Mouse (Mus musculus): ENCODE results near the gene Pou5f2. TPM values are rescaled to one million over a fixed set of nuclear protein-coding genes. Genes with fewer than 3 reads are reported as not detected.

The Pou5f2 gene
- 0.51 and 1.1 TPM in 2 replicates for polyA plus RNA-seq (2015; fragmentation: Nextera tagmentation; extraction: Ambion mirVana)

- 49% methylated on average over 15 of the region's 15 CpGs for WGBS
- ATAC-seq (ENCODE audit: extremely low read depth, insufficient number of reproducible peaks, low FRiP score, low TSS enrichment), result no peak
- H3K4me3 ChIP-seq, result no peak within 1 kb of the TSS
Measured at GRCm38 (mm10) chr13:78024683-78025294, at the start of gene Pou5f2. TSS of gene Pou5f2 (plus strand) at chr13:78024902.

GRCm38 (mm10) chr13:77976248-77976647 is 48.5 kb upstream of the Pou5f2 start:
- H3K9me3 ChIP-seq, result no peaks in the 10 kb centered on the region
- no peak overlapping the region for H3K9ac ChIP-seq
- H3K4me3 ChIP-seq, result no peak overlapping the region
- ATAC-seq (ENCODE audit: extremely low read depth, insufficient number of reproducible peaks, low FRiP score, low TSS enrichment), result no peak
- WGBS, result 71% methylated on average over 3 of the region's 3 CpGs
- no peaks in the 10 kb centered on the region for H3K36me3 ChIP-seq
- H3K4me2 ChIP-seq, result no peak overlapping the region
- no peak overlapping the region for H3K27ac ChIP-seq (replicated peaks)
- H3K4me1 ChIP-seq, result no peaks in the 10 kb centered on the region
- H3K27me3 ChIP-seq (replicated peaks), result no peaks in the 10 kb centered on the region

More at GRCm38 (mm10) chr13:78024683-78025294, at the start of gene Pou5f2:
- no peaks in the 10 kb centered on the region for H3K9me3 ChIP-seq
- no peak within 1 kb of the TSS for H3K4me2 ChIP-seq
- no peaks in the 10 kb centered on the region for H3K36me3 ChIP-seq
- H3K27ac ChIP-seq (replicated peaks), result no peak within 1 kb of the TSS
- no peaks in the 10 kb centered on the region for H3K4me1 ChIP-seq
- H3K27me3 ChIP-seq (replicated peaks), result no peaks in the 10 kb centered on the region
- H3K9ac ChIP-seq, result no peak within 1 kb of the TSS

- H3K27me3 ChIP-seq (replicated peaks), result no peaks in the 10 kb centered on the region
- WGBS, result 93% methylated on average over 1 of the region's 1 CpGs
- H3K9me3 ChIP-seq, result no peaks in the 10 kb centered on the region
- H3K4me2 ChIP-seq, result no peak overlapping the region
- H3K27ac ChIP-seq (replicated peaks), result no peak overlapping the region
- H3K36me3 ChIP-seq, result no peaks in the 10 kb centered on the region
- H3K4me3 ChIP-seq, result no peak overlapping the region
- ATAC-seq (ENCODE audit: extremely low read depth, insufficient number of reproducible peaks, low FRiP score, low TSS enrichment), result no peak
- no peak overlapping the region for H3K9ac ChIP-seq
- no peaks in the 10 kb centered on the region for H3K4me1 ChIP-seq
Measured at GRCm38 (mm10) chr13:77977121-77977520, 47.6 kb upstream of the Pou5f2 start.

GRCm38 (mm10) chr13:77982105-77982851 is 42.4 kb upstream of the Pou5f2 start:
- H3K36me3 ChIP-seq, result no peaks in the 10 kb centered on the region
- H3K9me3 ChIP-seq, result no peaks in the 10 kb centered on the region
- no peak overlapping the region for H3K4me3 ChIP-seq
- no peak overlapping the region for H3K9ac ChIP-seq
- ATAC-seq (ENCODE audit: extremely low read depth, insufficient number of reproducible peaks, low FRiP score, low TSS enrichment), result no peak
- no peak overlapping the region for H3K27ac ChIP-seq (replicated peaks)
- WGBS, result 25% methylated on average over 5 of the region's 5 CpGs
- H3K27me3 ChIP-seq (replicated peaks), result no peaks in the 10 kb centered on the region
- H3K4me1 ChIP-seq, result peaks cover 8% of the 10 kb centered on the region
- peak overlapping the region; percentile 33; the same call in 1 of the 2 replicates for H3K4me2 ChIP-seq

GRCm38 (mm10) chr13:77982852-77983202 is 41.9 kb upstream of the Pou5f2 start:
- Histone ChIP-seq H3K9ac (no peak overlapping the region), H3K4me3 (no peak overlapping the region), H3K4me1 (peaks cover 8% of the 10 kb centered on the region), H3K27ac (replicated peaks) (0 out of 2 replicates have a peak overlapping the region, but pooled peaks have one; percentile 20), H3K4me2 (peak overlapping the region; percentile 33; the same call in 1 of the 2 replicates), H3K27me3 (replicated peaks) (no peaks in the 10 kb centered on the region), H3K36me3 (no peaks in the 10 kb centered on the region), H3K9me3 (no peaks in the 10 kb centered on the region)
- ATAC-seq (ENCODE audit: extremely low read depth, insufficient number of reproducible peaks, low FRiP score, low TSS enrichment), result no peak; the same call in 1 of the 2 replicates
- WGBS, result 40% methylated on average over 2 of the region's 2 CpGs

- Histone ChIP-seq H3K4me1 (no peaks in the 10 kb centered on the region), H3K27ac (replicated peaks) (no peak overlapping the region; the same call in 1 of the 2 replicates), H3K9me3 (no peaks in the 10 kb centered on the region), H3K4me3 (no peak overlapping the region), H3K36me3 (no peaks in the 10 kb centered on the region), H3K27me3 (replicated peaks) (no peaks in the 10 kb centered on the region), H3K9ac (no peak overlapping the region), H3K4me2 (no peak overlapping the region)
- 69% methylated on average over 5 of the region's 5 CpGs for WGBS
- ATAC-seq (ENCODE audit: extremely low read depth, insufficient number of reproducible peaks, low FRiP score, low TSS enrichment), result no peak
Measured at GRCm38 (mm10) chr13:77991189-77991886, 33.4 kb upstream of the Pou5f2 start.

GRCm38 (mm10) chr13:78004649-78005048 is 20.1 kb upstream of the Pou5f2 start:
- no peaks in the 10 kb centered on the region for H3K36me3 ChIP-seq
- H3K9ac ChIP-seq, result no peak overlapping the region
- no peak overlapping the region for H3K27ac ChIP-seq (replicated peaks)
- 0 out of 2 replicates have a peak, but pooled peaks cover 2% of the 10 kb centered on the region for H3K4me1 ChIP-seq
- H3K4me3 ChIP-seq, result no peak overlapping the region
- no peaks in the 10 kb centered on the region for H3K9me3 ChIP-seq
- no peaks in the 10 kb centered on the region for H3K27me3 ChIP-seq (replicated peaks)
- 74% methylated on average over 4 of the region's 4 CpGs for WGBS
- H3K4me2 ChIP-seq, result no peak overlapping the region
- no peak for ATAC-seq (ENCODE audit: extremely low read depth, insufficient number of reproducible peaks, low FRiP score, low TSS enrichment)

- Histone ChIP-seq H3K9me3 (no peaks in the 10 kb centered on the region), H3K4me3 (no peak overlapping the region), H3K9ac (no peak overlapping the region), H3K4me1 (0 out of 2 replicates have a peak, but pooled peaks cover 2% of the 10 kb centered on the region), H3K4me2 (no peak overlapping the region), H3K27me3 (replicated peaks) (no peaks in the 10 kb centered on the region), H3K36me3 (peaks cover 3% of the 10 kb centered on the region; the same call in 1 of the 2 replicates), H3K27ac (replicated peaks) (no peak overlapping the region)
- WGBS, result 65% methylated on average over 3 of the region's 3 CpGs
- no peak for ATAC-seq (ENCODE audit: extremely low read depth, insufficient number of reproducible peaks, low FRiP score, low TSS enrichment)
Measured at GRCm38 (mm10) chr13:78005344-78005743, 19.4 kb upstream of the Pou5f2 start.

GRCm38 (mm10) chr13:78010176-78010575 is 14.5 kb upstream of the Pou5f2 start:
- 81% methylated on average over 1 of the region's 1 CpGs for WGBS
- Histone ChIP-seq H3K4me1 (0 out of 2 replicates have a peak, but pooled peaks cover 2% of the 10 kb centered on the region), H3K27ac (replicated peaks) (no peak overlapping the region), H3K36me3 (peaks cover 3% of the 10 kb centered on the region; the same call in 1 of the 2 replicates), H3K9me3 (no peaks in the 10 kb centered on the region), H3K4me3 (no peak overlapping the region), H3K9ac (no peak overlapping the region), H3K4me2 (no peak overlapping the region), H3K27me3 (replicated peaks) (no peaks in the 10 kb centered on the region)
- no peak for ATAC-seq (ENCODE audit: extremely low read depth, insufficient number of reproducible peaks, low FRiP score, low TSS enrichment)

- no peak overlapping the region for H3K27ac ChIP-seq (replicated peaks)
- H3K9me3 ChIP-seq, result no peaks in the 10 kb centered on the region
- peaks cover 7% of the 10 kb centered on the region; the same call in 1 of the 2 replicates for H3K4me1 ChIP-seq
- H3K4me3 ChIP-seq, result no peak overlapping the region
- no peak for ATAC-seq (ENCODE audit: extremely low read depth, insufficient number of reproducible peaks, low FRiP score, low TSS enrichment)
- no peaks in the 10 kb centered on the region for H3K36me3 ChIP-seq
- no peak overlapping the region for H3K4me2 ChIP-seq
- H3K27me3 ChIP-seq (replicated peaks), result no peaks in the 10 kb centered on the region
- H3K9ac ChIP-seq, result no peak overlapping the region
- WGBS, result 45% methylated on average over 1 of the region's 1 CpGs
Measured at GRCm38 (mm10) chr13:78032821-78033220, 8.1 kb downstream of the Pou5f2 start.

GRCm38 (mm10) chr13:78037203-78037602 is 12.5 kb downstream of the Pou5f2 start:
- 40% methylated on average over 1 of the region's 1 CpGs for WGBS
- ATAC-seq (ENCODE audit: extremely low read depth, insufficient number of reproducible peaks, low FRiP score, low TSS enrichment), result no peak
- Histone ChIP-seq H3K27ac (replicated peaks) (no peak overlapping the region), H3K36me3 (no peaks in the 10 kb centered on the region), H3K4me3 (no peak overlapping the region), H3K27me3 (replicated peaks) (no peaks in the 10 kb centered on the region), H3K4me1 (peaks cover 9% of the 10 kb centered on the region; the same call in 1 of the 2 replicates), H3K9me3 (no peaks in the 10 kb centered on the region), H3K4me2 (no peak overlapping the region), H3K9ac (no peak overlapping the region)

All from heart, embryonic 13.5 days (tissue).